Mouse (Mus musculus) lung, adult 2 months (tissue): ENCODE results near the gene Pam.

ENCODE experiments used
- CTCF ChIP-seq: fragments of 200-500 bp; IDR thresholded peaks from 2 replicates; pipeline ENCODE4 v1.5.1; 2011; ENCODE audit warnings: mild to moderate bottlenecking, low read length, control low read depth; ENCODE audit not compliant: insufficient read depth
- POLR2A ChIP-seq: fragments of 200-500 bp; IDR thresholded peaks from 2 replicates; pipeline ENCODE4 v1.6.1; 2011; ENCODE audit warnings: low read depth, mild to moderate bottlenecking, control low read depth, low read length, borderline replicate concordance; ENCODE audit errors: extremely low read depth

DNA sequence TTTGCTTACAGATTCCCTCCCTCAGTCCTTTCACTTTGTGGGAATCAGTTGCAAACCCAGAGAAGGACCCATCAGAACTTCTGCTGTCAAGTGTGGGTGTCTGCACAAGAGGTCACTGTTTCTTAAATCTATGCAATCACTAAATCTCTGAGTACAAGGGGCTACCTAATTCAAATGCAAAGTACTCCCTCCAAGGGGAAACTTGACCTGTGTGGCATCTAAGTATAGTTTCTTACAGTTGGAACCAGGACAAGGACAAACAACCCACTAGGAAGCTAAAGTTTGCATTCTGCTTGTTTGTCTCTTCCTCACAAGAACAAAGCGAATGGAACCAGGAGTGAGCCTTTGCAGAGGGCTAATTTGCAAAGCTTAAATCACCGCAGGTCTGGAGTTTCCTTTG is 22.3 kb downstream of the Pam start:
- TF ChIP-seq CTCF (no peak), POLR2A (no peak)
